Mouse (Mus musculus) thymus, adult 2 months (tissue): ENCODE data around the gene Igf1.

Experiments used
- CTCF ChIP-seq: fragments of 200-500 bp; IDR thresholded peaks from 2 replicates; pipeline ENCODE4 v1.5.1; 2012; ENCODE audit warnings: mild to moderate bottlenecking, control low read depth, low read length, moderate library complexity, borderline replicate concordance; ENCODE audit not compliant: control insufficient read depth, poor library complexity, insufficient read depth; ENCODE audit errors: extremely low read depth
- POLR2A ChIP-seq: fragments of 200-500 bp; IDR thresholded peaks from 2 replicates; pipeline ENCODE4 v1.6.1; 2012; ENCODE audit warnings: mild to moderate bottlenecking, low read length, control low read depth, moderate library complexity; ENCODE audit not compliant: control insufficient read depth, poor library complexity, insufficient read depth; ENCODE audit errors: extremely low read depth

GRCm38 (mm10) chr10:87867631-87868030, 9.6 kb downstream of the Igf1 start:
- TF ChIP-seq POLR2A (no peak), CTCF (no peak)
